8 mouse cellular contexts compared by ENCODE assay signal in genomic region chr7:44496771-44497109, GRCm38 (mm10). TPM values are rescaled to one million over a fixed set of nuclear protein-coding genes. Genes with fewer than 3 reads are reported as not detected.
A peak's percentile ranks its signal among the peaks of the same experiment; 100 is the strongest.
DNase-seq lines count a peak whose midpoint lies in the region; ATAC-seq and TF ChIP-seq lines count a peak whose summit lies in the region.

No protein-coding gene starts in this region.

- H3K27me3 ChIP-seq in kidney, adult 2 months (replicated peaks; ENCODE audit: control insufficient read depth, insufficient read depth, low read length) = no peaks in the 10 kb centered on the region
- H3K27me3 ChIP-seq in hindbrain, embryonic 11.5 days (ENCODE audit: control insufficient read depth, insufficient read depth, low read length) = no peaks in the 10 kb centered on the region
- no peaks in the 10 kb centered on the region for H3K27me3 ChIP-seq in midbrain, embryonic 11.5 days (ENCODE audit: control insufficient read depth, insufficient read depth, low read length)

- H3K27ac ChIP-seq in kidney, adult 2 months (ENCODE audit: insufficient read depth, low read depth, low read length) = peak overlapping the region; percentile 43; the same call in 1 of the 2 replicates
- H3K27ac ChIP-seq in hindbrain, embryonic 11.5 days (ENCODE audit: low read depth, low read length) = peak overlapping the region; percentile 94
- peak overlapping the region; percentile 85 for H3K27ac ChIP-seq in midbrain, embryonic 11.5 days (ENCODE audit: low read depth, low read length)

- peaks cover 10% of the 10 kb centered on the region for H3K4me1 ChIP-seq in kidney, adult 2 months (ENCODE audit: control insufficient read depth, insufficient read depth, low read length)
- peaks cover 4% of the 10 kb centered on the region; the same call in 1 of the 2 replicates for H3K4me1 ChIP-seq in hindbrain, embryonic 11.5 days (replicated peaks; ENCODE audit: control insufficient read depth, insufficient read depth, low read length)
- peaks cover 10% of the 10 kb centered on the region for H3K4me1 ChIP-seq in midbrain, embryonic 11.5 days (ENCODE audit: control insufficient read depth, insufficient read depth, low read length)

- ATAC-seq in activated CD4-positive, CD25-positive, alpha-beta regulatory T cell, adult 4 months = peak; percentile 18
- ATAC-seq in hindbrain, embryonic 11.5 days (ENCODE audit: low FRiP score) = no peak
- ATAC-seq in midbrain, embryonic 11.5 days (ENCODE audit: low FRiP score) = no peak

- peak overlapping the region; percentile 90 for H3K9ac ChIP-seq in hindbrain, embryonic 11.5 days (ENCODE audit: low read depth, low read length)
- H3K9ac ChIP-seq in midbrain, embryonic 11.5 days (ENCODE audit: low read length) = peak overlapping the region; percentile 93

- no peaks in the 10 kb centered on the region for H3K9me3 ChIP-seq in hindbrain, embryonic 11.5 days (ENCODE audit: control insufficient read depth, low read length)
- no peaks in the 10 kb centered on the region for H3K9me3 ChIP-seq in midbrain, embryonic 11.5 days (ENCODE audit: control insufficient read depth, low read length)

- H3K4me2 ChIP-seq in hindbrain, embryonic 11.5 days (replicated peaks; ENCODE audit: low read depth, low read length) = peak overlapping the region; percentile 91
- peak overlapping the region; percentile 83 for H3K4me2 ChIP-seq in midbrain, embryonic 11.5 days

- no peaks in the 10 kb centered on the region for H3K36me3 ChIP-seq in kidney, adult 2 months (ENCODE audit: control insufficient read depth, insufficient read depth, low read length)
- no peaks in the 10 kb centered on the region for H3K36me3 ChIP-seq in hindbrain, embryonic 11.5 days (ENCODE audit: control insufficient read depth, insufficient read depth, low read length)
- peaks cover 5% of the 10 kb centered on the region for H3K36me3 ChIP-seq in midbrain, embryonic 11.5 days (ENCODE audit: control insufficient read depth, insufficient read depth, low read length)

- 1% methylated on average over 26 of the region's 26 CpGs for WGBS in kidney, adult 2 months
- under 1% methylated on average over 21 of the region's 26 CpGs for WGBS in hindbrain, embryonic 11.5 days
- under 1% methylated on average over 26 of the region's 26 CpGs for WGBS in midbrain, embryonic 11.5 days

- no peak for DNase-seq in kidney, adult 2 months
- DNase-seq in kidney, postnatal 14 days = no peak
- no peak for DNase-seq in hindbrain, embryonic 11.5 days (ENCODE audit: low spot score)
- DNase-seq in midbrain, embryonic 11.5 days (ENCODE audit: low spot score, missing footprints) = no peak
- no peak for DNase-seq in adrenal gland, adult (ENCODE audit: inconsistent age in 2 of 2, low spot score in 1 of 2)
- no peak for DNase-seq in kidney, adult 9 months
- DNase-seq in cerebellum, adult 8-10 months = no peak

- H3K4me3 ChIP-seq in kidney, adult 2 months (ENCODE audit: insufficient read depth, low read depth, low read length) = peak overlapping the region; percentile 73
- H3K4me3 ChIP-seq in hindbrain, embryonic 11.5 days (ENCODE audit: low read depth, low read length) = peak overlapping the region; percentile 77
- peak overlapping the region; percentile 76 for H3K4me3 ChIP-seq in midbrain, embryonic 11.5 days (ENCODE audit: low read depth, low read length)

- TF ChIP-seq CTCF in kidney, adult 2 months (conservative IDR thresholded peaks at IDR 0.05; ENCODE audit: insufficient read depth, insufficient read length, low read depth, low read length) = no peak

- no peak for TF ChIP-seq POLR2A in kidney, adult 2 months (IDR thresholded peaks at IDR 0.05; ENCODE audit: low read depth, low read length)

RNA-seq across cellular contexts. Expression of gene Fam71e1, which starts 0.4 kb away (rescaled TPM):
- polyA plus RNA-seq in kidney, adult 2 months (2012; rRNA removed) = 12.2 and 18.6 TPM in 2 replicates
- polyA plus RNA-seq in activated CD4-positive, CD25-positive, alpha-beta regulatory T cell, adult 4 months (2017; shearing (Covaris generic)) = 1 to 10 TPM; 3.3 to 4.0 TPM
- polyA plus RNA-seq in hindbrain, embryonic 11.5 days (2014; fragmentation: Nextera tagmentation; extraction: Ambion mirVana) = 13.5 and 20.6 TPM in 2 replicates
- polyA plus RNA-seq in midbrain, embryonic 11.5 days (2014; fragmentation: Nextera tagmentation; extraction: Ambion mirVana) = 14.7 and 17.1 TPM in 2 replicates

RNA-seq across cellular contexts. Expression of gene Emc10, which starts 0.4 kb away (rescaled TPM):
- polyA plus RNA-seq in kidney, adult 2 months (2012; rRNA removed) = 298 and 346 TPM in 2 replicates
- polyA plus RNA-seq in activated CD4-positive, CD25-positive, alpha-beta regulatory T cell, adult 4 months (2017; shearing (Covaris generic)) = 10 to 100 TPM; 23.7 to 25.6 TPM
- 90.2 and 97.2 TPM in 2 replicates for polyA plus RNA-seq in hindbrain, embryonic 11.5 days (2014; fragmentation: Nextera tagmentation; extraction: Ambion mirVana)
- 91.8 and 99.3 TPM in 2 replicates for polyA plus RNA-seq in midbrain, embryonic 11.5 days (2014; fragmentation: Nextera tagmentation; extraction: Ambion mirVana)

RNA-seq across cellular contexts. Expression of gene Mybpc2, which starts 27.7 kb away (rescaled TPM):
- 0.12 and 6.4 TPM in 2 replicates for polyA plus RNA-seq in kidney, adult 2 months (2012; rRNA removed)
- polyA plus RNA-seq in activated CD4-positive, CD25-positive, alpha-beta regulatory T cell, adult 4 months (2017; shearing (Covaris generic)) = not detected
- 0.07 and 0.19 TPM in 2 replicates for polyA plus RNA-seq in hindbrain, embryonic 11.5 days (2014; fragmentation: Nextera tagmentation; extraction: Ambion mirVana)
- 0.07 TPM in 1 of 2 replicates, not detected in the other for polyA plus RNA-seq in midbrain, embryonic 11.5 days (2014; fragmentation: Nextera tagmentation; extraction: Ambion mirVana)

RNA-seq across cellular contexts. Expression of gene Josd2, which starts 29.0 kb away (rescaled TPM):
- 92.8 and 129 TPM in 2 replicates for polyA plus RNA-seq in kidney, adult 2 months (2012; rRNA removed)
- polyA plus RNA-seq in activated CD4-positive, CD25-positive, alpha-beta regulatory T cell, adult 4 months (2017; shearing (Covaris generic)) = 10 to 100 TPM; 39.9 to 67.9 TPM
- polyA plus RNA-seq in hindbrain, embryonic 11.5 days (2014; fragmentation: Nextera tagmentation; extraction: Ambion mirVana) = 57.3 and 59.1 TPM in 2 replicates
- polyA plus RNA-seq in midbrain, embryonic 11.5 days (2014; fragmentation: Nextera tagmentation; extraction: Ambion mirVana) = 49.4 and 55.8 TPM in 2 replicates

RNA-seq across cellular contexts. Expression of gene Aspdh, which starts 31.5 kb away (rescaled TPM):
- polyA plus RNA-seq in kidney, adult 2 months (2012; rRNA removed) = 224 and 293 TPM in 2 replicates
- not detected for polyA plus RNA-seq in activated CD4-positive, CD25-positive, alpha-beta regulatory T cell, adult 4 months (2017; shearing (Covaris generic))
- 1.2 and 2.1 TPM in 2 replicates for polyA plus RNA-seq in hindbrain, embryonic 11.5 days (2014; fragmentation: Nextera tagmentation; extraction: Ambion mirVana)
- 1.8 and 2.9 TPM in 2 replicates for polyA plus RNA-seq in midbrain, embryonic 11.5 days (2014; fragmentation: Nextera tagmentation; extraction: Ambion mirVana)

Comparison
In these comparisons a context has a peak if more than half of its experiments do, and no peak if none do; other contexts are left out.
1. H3K27ac ChIP-seq: peak in every context shown above with its lines; median percentile 94 in hindbrain, embryonic 11.5 days; 85 in midbrain, embryonic 11.5 days; 43 in kidney, adult 2 months.